Mouse (Mus musculus) stomach, postnatal 0 days (tissue): ENCODE results near the gene St3gal3. TPM values are rescaled to one million over a fixed set of nuclear protein-coding genes. Genes with fewer than 3 reads are reported as not detected.
A peak's percentile ranks its signal among the peaks of the same experiment; 100 is the strongest.

ENCODE experiments used
- ATAC-seq: fragments of 200-750 bp; cut with Nextera tagmentation; 2 replicates; pipeline ENCODE4 v1.8.0; 2017; ENCODE audit not compliant: low FRiP score, low TSS enrichment
- DNase-seq: peaks from one replicate; pipeline ENCODE4 v3.0.0-alpha.2; 2016; ENCODE audit warnings: low spot score
- H3K27ac ChIP-seq: fragments of 300-500 bp; sonication (generic); replicated peaks from 2 replicates; pipeline ENCODE4 v1.5.1; 2014; ENCODE audit warnings: mild to moderate bottlenecking, control low read depth
- H3K27me3 ChIP-seq: fragments of 300-500 bp; sonication (generic); 2 replicates; pipeline ENCODE4 v1.6.1; 2014; ENCODE audit warnings: low read length; ENCODE audit not compliant: control insufficient read depth, insufficient read depth
- H3K36me3 ChIP-seq: fragments of 300-500 bp; sonication (generic); 2 replicates; pipeline ENCODE4 v1.6.1; 2014; ENCODE audit warnings: low read length, mixed read lengths; ENCODE audit not compliant: control insufficient read depth, insufficient read depth
- H3K4me1 ChIP-seq: fragments of 300-500 bp; sonication (generic); replicated peaks from 2 replicates; pipeline ENCODE4 v1.6.1; 2014; ENCODE audit warnings: antibody characterized with exemption; ENCODE audit not compliant: control insufficient read depth, insufficient read depth
- H3K4me2 ChIP-seq: fragments of 300-500 bp; sonication (generic); replicated peaks from 2 replicates; pipeline ENCODE4 v1.6.1; 2014; ENCODE audit warnings: low read depth, mild to moderate bottlenecking, control low read depth, moderate library complexity
- H3K4me3 ChIP-seq: fragments of 300-500 bp; sonication (generic); 2 replicates; pipeline ENCODE4 v1.5.1; 2014; ENCODE audit warnings: low read depth, low read length, control low read depth
- H3K9ac ChIP-seq: fragments of 300-500 bp; sonication (generic); 2 replicates; pipeline ENCODE4 v1.6.1; 2014; ENCODE audit warnings: mild to moderate bottlenecking, low read length, control low read depth, mixed read lengths
- H3K9me3 ChIP-seq: fragments of 300-500 bp; sonication (generic); 2 replicates; pipeline ENCODE4 v1.6.1; 2016; ENCODE audit warnings: low read length; ENCODE audit not compliant: control insufficient read depth
- CTCF ChIP-seq: IDR thresholded peaks from 2 replicates; pipeline ENCODE4 v1.5.1; 2016; ENCODE audit warnings: antibody characterized with exemption, low read depth, mild to moderate bottlenecking, moderate library complexity
- EP300 ChIP-seq: optimal IDR thresholded peaks from 2 replicates; pipeline ENCODE3; 2016; ENCODE audit warnings: antibody characterized with exemption
- WGBS: fragments of 180-500 bp; shearing (Covaris S2); extraction: QIAGEN DNeasy Blood & Tissue Kit; methylation state at CpG from one replicate; pipeline ENCODE4 v1.1.7; 2014; 5-methylcytosine and 5-hydroxymethylcytosine counted together
- polyA plus RNA-seq: library from polyadenylated mRNA; unstranded; fragments of >200 nt; fragmentation: Nextera tagmentation; extraction: Ambion mirVana; gene quantifications from 2 replicates; pipeline ENCODE4 v1.2.1, GENCODE M21; 2015

St3gal3 gene
- polyA plus RNA-seq, 1 experiment from 2014 or later = 3.2 TPM

DNA sequence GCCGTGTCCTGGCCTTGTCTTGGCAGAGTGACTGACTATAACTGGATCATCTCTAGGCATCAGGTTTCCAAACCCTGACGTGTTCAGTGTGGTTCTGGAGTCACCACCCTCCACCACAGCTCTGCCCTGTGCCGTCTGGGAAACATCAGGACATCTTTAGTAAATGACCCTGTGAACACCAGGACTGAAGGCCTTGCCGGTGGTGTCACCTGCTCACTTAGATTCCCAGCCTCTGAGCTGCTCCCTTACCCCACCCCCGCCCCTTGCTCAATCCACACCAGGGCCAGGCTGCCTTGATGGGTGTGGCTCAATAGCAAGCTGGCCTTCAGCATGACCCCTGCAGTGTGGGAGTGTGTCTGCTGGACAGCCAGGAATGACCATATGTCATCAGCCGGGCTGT is 119.1 kb downstream of the St3gal3 start:
- H3K9ac ChIP-seq = no peak overlapping the region
- no peak for TF ChIP-seq CTCF
- TF ChIP-seq EP300 = no peak
- 52% methylated on average over 6 of the region's 6 CpGs for WGBS

DNA sequence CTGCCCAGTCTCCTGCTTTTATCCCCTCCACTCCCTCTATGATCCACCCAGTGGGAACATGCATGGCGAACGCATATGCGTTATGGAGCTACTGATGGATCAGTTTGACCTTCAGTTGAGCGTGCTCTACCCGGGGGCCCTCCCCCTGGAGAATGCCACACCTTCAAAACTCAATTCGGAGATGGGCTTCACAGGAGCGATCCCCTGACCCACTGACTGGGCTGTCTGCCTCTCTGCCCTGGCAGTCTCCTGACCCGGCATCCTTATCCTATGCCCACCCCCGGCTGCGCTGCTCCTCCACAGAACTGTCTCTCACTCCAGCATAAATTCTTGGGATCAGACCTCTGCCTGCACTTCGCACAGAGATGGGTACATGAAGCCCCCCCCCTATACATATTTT is 119.6 kb downstream of the St3gal3 start:
- no peak overlapping the region for H3K4me2 ChIP-seq
- no peaks in the 10 kb centered on the region for H3K9me3 ChIP-seq
- 83% methylated on average over 11 of the region's 11 CpGs for WGBS
- no peak overlapping the region for H3K4me3 ChIP-seq
- H3K27ac ChIP-seq = no peak overlapping the region
- TF ChIP-seq CTCF (no peak), EP300 (no peak)
- no peak for ATAC-seq
- no peaks in the 10 kb centered on the region for H3K36me3 ChIP-seq
- H3K4me1 ChIP-seq = no peaks in the 10 kb centered on the region; the same call in 1 of the 2 replicates
- H3K9ac ChIP-seq = no peak overlapping the region
- DNase-seq = no peak
- no peaks in the 10 kb centered on the region for H3K27me3 ChIP-seq

More for the DNA sequence above, 119.1 kb downstream of the St3gal3 start:
- Histone ChIP-seq H3K4me2 (no peak overlapping the region), H3K36me3 (no peaks in the 10 kb centered on the region), H3K4me3 (no peak overlapping the region), H3K4me1 (no peaks in the 10 kb centered on the region; the same call in 1 of the 2 replicates), H3K9me3 (no peaks in the 10 kb centered on the region), H3K27me3 (no peaks in the 10 kb centered on the region), H3K27ac (no peak overlapping the region)
- ATAC-seq (peak; percentile 68), DNase-seq (peak; percentile 53)

DNA sequence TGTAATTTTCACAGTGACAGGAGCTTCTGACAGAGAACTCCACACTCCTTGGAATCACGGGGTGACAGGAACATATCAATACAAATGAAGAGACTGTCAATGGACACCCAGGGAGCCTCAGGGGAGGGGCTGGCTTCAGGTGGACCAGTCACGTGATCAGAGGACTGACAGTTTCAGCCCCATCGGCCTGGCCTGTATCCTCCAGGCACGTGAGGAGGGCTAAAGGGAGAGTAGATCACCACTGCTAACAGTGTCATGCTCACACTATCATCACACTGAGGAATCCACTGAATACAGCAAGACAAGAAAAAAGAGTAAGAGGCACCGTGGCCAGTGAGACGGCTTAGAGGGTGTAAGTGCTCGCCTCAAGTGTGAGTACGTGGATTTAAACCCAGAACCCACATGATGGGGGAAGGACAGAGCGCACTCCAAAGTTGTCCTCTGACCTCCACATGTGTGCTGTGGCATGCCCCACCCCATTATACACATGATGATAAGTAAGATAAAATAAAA is 124.0 kb downstream of the St3gal3 start:
- H3K4me3 ChIP-seq = no peak overlapping the region
- TF ChIP-seq CTCF (no peak), EP300 (no peak)
- H3K27me3 ChIP-seq = no peaks in the 10 kb centered on the region
- no peak for DNase-seq
- ATAC-seq = no peak
- no peak overlapping the region for H3K4me2 ChIP-seq
- no peak overlapping the region for H3K27ac ChIP-seq
- no peaks in the 10 kb centered on the region for H3K36me3 ChIP-seq
- H3K9ac ChIP-seq = no peak overlapping the region
- H3K4me1 ChIP-seq = no peaks in the 10 kb centered on the region
- WGBS = 93% methylated on average over 9 of the region's 9 CpGs
- H3K9me3 ChIP-seq = no peaks in the 10 kb centered on the region

DNA sequence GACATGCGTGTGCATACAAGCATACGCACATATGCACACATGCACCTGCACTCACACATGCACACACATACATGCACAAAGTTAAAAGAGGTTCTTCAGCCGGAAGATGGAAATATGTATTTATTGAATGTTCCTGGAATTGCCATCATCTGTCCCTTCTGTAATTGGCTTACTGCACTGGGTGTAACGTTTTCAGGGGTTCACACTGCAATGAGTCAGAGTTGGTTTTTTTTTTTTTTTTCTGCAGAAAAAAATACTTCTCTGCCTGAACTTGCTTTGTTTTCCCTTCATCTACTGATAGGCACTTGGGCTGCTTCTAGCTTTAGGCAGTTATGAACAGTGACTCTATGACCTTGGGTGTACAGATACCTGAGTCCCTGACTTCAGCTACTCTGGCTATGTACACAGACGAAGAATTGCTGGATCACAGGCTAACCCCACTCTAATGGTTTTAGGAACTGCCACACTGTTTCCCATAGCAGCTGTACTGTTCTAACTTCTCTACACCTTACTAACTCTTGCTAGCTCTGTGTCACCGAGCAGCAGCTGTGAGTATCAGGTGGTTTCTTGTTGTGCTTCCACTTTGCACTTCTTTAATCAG is 126.2 kb downstream of the St3gal3 start:
- no peak for TF ChIP-seq CTCF
- TF ChIP-seq EP300 = no peak

DNA sequence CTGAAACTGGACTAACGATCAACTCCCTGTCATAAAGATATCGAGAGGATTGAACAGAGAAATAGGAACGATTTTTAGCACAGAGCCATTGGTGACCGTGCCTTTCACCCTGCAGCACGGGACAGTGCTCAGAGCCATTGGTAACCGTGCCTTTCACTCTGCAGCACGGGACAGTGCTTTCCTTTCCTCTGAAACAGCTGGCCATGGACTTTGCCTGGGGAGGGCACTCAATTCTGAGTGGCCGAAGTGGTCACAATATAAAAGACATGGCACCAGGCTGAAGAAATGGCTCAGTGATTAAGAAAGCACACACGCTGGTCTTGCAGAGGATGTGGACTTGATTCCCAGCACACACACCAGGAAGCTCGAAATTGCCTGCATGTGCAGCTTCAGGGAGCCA is 133.4 kb downstream of the St3gal3 start:
- no peaks in the 10 kb centered on the region for H3K27me3 ChIP-seq
- ATAC-seq = no peak
- no peaks in the 10 kb centered on the region for H3K9me3 ChIP-seq
- TF ChIP-seq CTCF = no peak
- no peak for TF ChIP-seq EP300
- no peak for DNase-seq
- H3K27ac ChIP-seq = no peak overlapping the region
- 80% methylated on average over 10 of the region's 10 CpGs for WGBS
- no peak overlapping the region for H3K4me3 ChIP-seq
- H3K4me2 ChIP-seq = no peak overlapping the region
- peaks cover 16% of the 10 kb centered on the region for H3K4me1 ChIP-seq
- no peak overlapping the region for H3K9ac ChIP-seq
- H3K36me3 ChIP-seq = no peaks in the 10 kb centered on the region

More for the DNA sequence above, 126.2 kb downstream of the St3gal3 start:
- 0 out of 2 replicates have a peak overlapping the region, but pooled peaks have one; percentile 24 for H3K27ac ChIP-seq
- DNase-seq (no peak), ATAC-seq (peak; percentile 71)
- no peaks in the 10 kb centered on the region for H3K4me1 ChIP-seq
- 41% methylated on average over 6 of the region's 6 CpGs for WGBS
- H3K27me3 ChIP-seq = no peaks in the 10 kb centered on the region
- H3K4me2 ChIP-seq = no peak overlapping the region
- H3K4me3 ChIP-seq = no peak overlapping the region
- no peaks in the 10 kb centered on the region for H3K36me3 ChIP-seq
- H3K9me3 ChIP-seq = no peaks in the 10 kb centered on the region
- H3K9ac ChIP-seq = no peak overlapping the region

DNA sequence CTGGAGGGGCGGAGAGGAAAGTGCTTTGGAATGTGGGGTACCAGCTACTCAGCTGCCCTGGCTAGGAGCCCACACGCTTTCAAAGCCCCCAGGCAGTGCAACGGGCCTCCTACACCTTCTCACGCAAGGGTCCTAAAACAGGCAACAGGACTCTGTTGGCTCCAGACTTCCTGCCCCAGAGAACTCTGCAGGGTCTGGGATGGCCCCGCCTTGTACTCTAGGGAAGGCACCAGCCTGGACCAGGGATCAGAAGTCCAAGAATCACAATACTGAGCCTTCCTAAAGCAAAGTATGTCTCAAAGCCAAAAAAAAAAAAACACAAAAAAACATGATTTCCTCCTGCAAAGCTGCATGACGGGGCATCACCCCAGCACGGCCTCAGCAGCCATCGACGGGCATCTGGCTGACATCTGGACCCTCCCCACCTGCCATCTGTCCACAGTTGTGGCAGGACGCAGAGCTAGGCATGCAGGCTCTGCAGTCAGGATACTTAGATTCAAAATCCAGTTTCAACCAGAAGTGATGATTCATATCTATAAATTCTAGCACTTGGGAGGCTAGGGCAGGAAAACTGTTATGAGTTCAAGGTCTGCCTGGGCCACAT is 134.0 kb downstream of the St3gal3 start:
- Histone ChIP-seq H3K9me3 (no peaks in the 10 kb centered on the region), H3K27me3 (no peaks in the 10 kb centered on the region), H3K4me2 (no peak overlapping the region), H3K4me3 (no peak overlapping the region), H3K27ac (no peak overlapping the region), H3K4me1 (peaks cover 16% of the 10 kb centered on the region), H3K36me3 (no peaks in the 10 kb centered on the region), H3K9ac (no peak overlapping the region)
- DNase-seq (no peak), ATAC-seq (no peak)
- TF ChIP-seq CTCF (no peak), EP300 (no peak)
- WGBS = 66% methylated on average over 10 of the region's 10 CpGs
